Mouse (Mus musculus): ENCODE measurements around the gene Ralgps2.

Ralgps2 gene

DNA sequence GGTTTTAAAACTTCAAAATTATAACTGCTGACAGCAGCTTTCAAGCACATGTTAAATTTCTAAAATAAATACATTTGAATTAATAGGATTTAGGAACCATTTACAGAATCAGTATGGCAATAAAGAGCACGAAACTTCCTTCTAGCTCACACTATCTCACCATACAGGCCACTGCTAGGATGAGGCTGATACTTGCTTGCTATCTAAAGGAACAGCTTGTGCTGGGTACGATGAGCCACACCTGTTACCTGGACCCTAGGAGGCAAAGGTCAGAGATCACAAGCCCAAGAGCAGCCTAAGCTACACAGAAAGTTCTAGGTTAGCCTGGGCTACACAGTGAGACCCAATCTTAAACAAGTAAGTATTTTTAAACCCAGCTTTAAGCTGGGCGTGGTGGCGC is 30.2 kb downstream of the Ralgps2 start:
- no peaks in the 10 kb centered on the region for H3K27me3 ChIP-seq (ENCODE audit: insufficient read depth, low read length)
- no peak for TF ChIP-seq NANOG (IDR thresholded peaks at IDR 0.05; ENCODE audit: borderline replicate concordance, low read length)
- no peak for TF ChIP-seq POU5F1 (IDR thresholded peaks at IDR 0.05; ENCODE audit: borderline replicate concordance, low read length)
- no peak for TF ChIP-seq CTCF (conservative IDR thresholded peaks at IDR 0.05; ENCODE audit: low read length)
- H3K4me1 ChIP-seq (replicated peaks; ENCODE audit: low read depth, low read length) = 0 out of 2 replicates have a peak, but pooled peaks cover 2% of the 10 kb centered on the region

DNA sequence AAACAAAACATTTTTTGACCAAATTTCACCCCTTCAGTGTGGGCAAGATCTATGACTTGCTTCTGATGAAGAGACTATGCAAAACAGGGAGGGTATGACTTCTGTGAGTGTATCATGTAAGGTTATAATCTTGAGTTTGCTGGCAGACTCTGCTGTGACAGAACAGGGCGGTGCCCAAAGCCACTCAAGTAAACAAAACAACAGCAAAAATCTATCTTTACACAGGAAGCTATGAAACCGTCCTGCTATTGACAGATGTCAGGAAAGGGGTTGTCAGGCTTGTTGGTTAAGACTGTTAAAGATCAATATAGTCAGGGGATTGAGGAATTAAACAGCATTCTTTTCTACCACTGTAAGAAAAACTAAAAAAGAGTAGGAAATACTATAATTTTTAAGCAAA is 33.8 kb downstream of the Ralgps2 start:
- no peaks in the 10 kb centered on the region for H3K9me3 ChIP-seq (ENCODE audit: low read length)
- H3K4me1 ChIP-seq (replicated peaks; ENCODE audit: low read depth, low read length) = 0 out of 2 replicates have a peak, but pooled peaks cover 2% of the 10 kb centered on the region
- H3K36me3 ChIP-seq (ENCODE audit: insufficient read depth, low read length) = peaks cover 29% of the 10 kb centered on the region
- TF ChIP-seq NANOG (IDR thresholded peaks at IDR 0.05; ENCODE audit: borderline replicate concordance, low read length) (no peak), CTCF (conservative IDR thresholded peaks at IDR 0.05; ENCODE audit: low read length) (no peak), POU5F1 (IDR thresholded peaks at IDR 0.05; ENCODE audit: borderline replicate concordance, low read length) (no peak)
- H3K4me3 ChIP-seq (replicated peaks; ENCODE audit: low read length) = no peak overlapping the region
- no peaks in the 10 kb centered on the region for H3K27me3 ChIP-seq (ENCODE audit: insufficient read depth, low read length)

More for the DNA sequence above, 30.2 kb downstream of the Ralgps2 start:
- Histone ChIP-seq H3K4me3 (replicated peaks; ENCODE audit: low read length) (no peak overlapping the region), H3K9me3 (ENCODE audit: low read length) (no peaks in the 10 kb centered on the region), H3K36me3 (ENCODE audit: insufficient read depth, low read length) (peaks cover 20% of the 10 kb centered on the region)

DNA sequence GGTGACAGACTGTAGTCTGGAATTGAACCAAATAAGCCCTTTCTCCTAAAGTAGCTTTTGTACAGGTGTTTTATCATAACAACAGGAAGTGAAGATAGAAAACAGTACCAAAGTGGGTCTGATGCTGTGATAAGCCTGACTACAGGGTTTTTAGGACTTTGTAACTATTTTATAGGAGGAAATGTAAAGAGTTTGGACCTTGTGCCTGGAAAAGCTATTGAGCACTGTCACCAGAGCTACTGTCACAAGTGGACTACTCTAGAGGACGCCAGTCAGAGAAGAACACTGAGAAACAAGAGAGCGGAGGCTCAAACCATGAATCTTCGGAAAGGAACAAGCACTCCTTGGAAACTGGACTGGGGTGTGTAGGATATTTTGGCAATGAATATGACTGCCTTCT is 35.5 kb downstream of the Ralgps2 start:
- Histone ChIP-seq H3K36me3 (ENCODE audit: insufficient read depth, low read length) (peaks cover 40% of the 10 kb centered on the region), H3K9me3 (ENCODE audit: low read length) (no peaks in the 10 kb centered on the region), H3K4me3 (replicated peaks; ENCODE audit: low read length) (no peak overlapping the region), H3K4me1 (replicated peaks; ENCODE audit: low read depth, low read length) (no peaks in the 10 kb centered on the region), H3K27me3 (ENCODE audit: insufficient read depth, low read length) (no peaks in the 10 kb centered on the region)
- TF ChIP-seq NANOG (IDR thresholded peaks at IDR 0.05; ENCODE audit: borderline replicate concordance, low read length) (no peak), CTCF (conservative IDR thresholded peaks at IDR 0.05; ENCODE audit: low read length) (no peak), POU5F1 (IDR thresholded peaks at IDR 0.05; ENCODE audit: borderline replicate concordance, low read length) (no peak)

DNA sequence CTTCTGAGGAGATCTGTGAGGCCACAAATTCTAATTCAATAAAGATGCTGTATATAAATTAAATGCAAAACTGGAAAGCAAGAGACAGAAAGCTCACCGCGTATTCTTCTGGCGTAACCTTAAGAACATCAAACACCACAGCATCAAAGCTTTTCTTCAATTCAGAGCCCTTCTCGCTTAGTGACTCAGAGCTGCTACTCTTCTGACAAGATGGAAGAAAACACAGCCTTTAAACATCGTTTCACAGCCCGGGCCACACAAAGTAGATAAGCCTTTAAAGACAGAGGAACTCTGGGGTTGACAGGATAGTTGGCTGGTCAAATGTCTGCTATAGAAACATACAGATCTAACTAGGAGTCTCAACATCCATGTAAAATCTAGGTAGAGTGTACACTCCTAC is 37.7 kb downstream of the Ralgps2 start:
- H3K36me3 ChIP-seq (ENCODE audit: insufficient read depth, low read length) = peaks cover 45% of the 10 kb centered on the region
- no peak overlapping the region for H3K4me3 ChIP-seq (replicated peaks; ENCODE audit: low read length)
- no peaks in the 10 kb centered on the region for H3K27me3 ChIP-seq (ENCODE audit: insufficient read depth, low read length)
- no peaks in the 10 kb centered on the region for H3K4me1 ChIP-seq (replicated peaks; ENCODE audit: low read depth, low read length)
- H3K9me3 ChIP-seq (ENCODE audit: low read length) = no peaks in the 10 kb centered on the region
- TF ChIP-seq POU5F1 (IDR thresholded peaks at IDR 0.05; ENCODE audit: borderline replicate concordance, low read length) (no peak), CTCF (conservative IDR thresholded peaks at IDR 0.05; ENCODE audit: low read length) (no peak), NANOG (IDR thresholded peaks at IDR 0.05; ENCODE audit: borderline replicate concordance, low read length) (no peak)

DNA sequence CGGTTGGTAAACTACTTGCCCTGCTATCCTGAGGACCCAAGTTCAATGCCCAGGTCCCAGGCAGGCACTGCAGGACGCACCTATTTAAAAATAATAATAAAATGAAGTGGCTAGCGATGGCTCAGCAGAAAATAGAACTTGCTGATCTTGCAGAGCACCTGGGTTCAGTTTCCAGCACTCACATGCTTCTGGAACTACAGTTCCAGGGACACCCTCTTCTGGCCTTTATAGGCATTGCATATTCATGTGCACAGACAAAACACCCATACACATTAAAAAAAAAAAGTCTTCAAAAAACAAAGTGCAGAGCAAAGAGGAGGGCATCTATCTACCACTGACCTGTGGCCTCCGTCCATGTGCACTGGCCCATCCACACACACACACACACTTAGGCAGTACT is 47.9 kb downstream of the Ralgps2 start:
- TF ChIP-seq CTCF (conservative IDR thresholded peaks at IDR 0.05; ENCODE audit: low read length) (0 out of 2 replicates have a peak, but pooled peaks have one; percentile 23), NANOG (IDR thresholded peaks at IDR 0.05; ENCODE audit: borderline replicate concordance, low read length) (no peak)
- no peak overlapping the region for H3K4me3 ChIP-seq (replicated peaks; ENCODE audit: low read length)
- no peaks in the 10 kb centered on the region for H3K4me1 ChIP-seq (replicated peaks; ENCODE audit: low read depth, low read length)
- peaks cover 16% of the 10 kb centered on the region for H3K36me3 ChIP-seq (ENCODE audit: insufficient read depth, low read length)
- H3K27me3 ChIP-seq (ENCODE audit: insufficient read depth, low read length) = no peaks in the 10 kb centered on the region
- no peaks in the 10 kb centered on the region for H3K9me3 ChIP-seq (ENCODE audit: low read length)

DNA sequence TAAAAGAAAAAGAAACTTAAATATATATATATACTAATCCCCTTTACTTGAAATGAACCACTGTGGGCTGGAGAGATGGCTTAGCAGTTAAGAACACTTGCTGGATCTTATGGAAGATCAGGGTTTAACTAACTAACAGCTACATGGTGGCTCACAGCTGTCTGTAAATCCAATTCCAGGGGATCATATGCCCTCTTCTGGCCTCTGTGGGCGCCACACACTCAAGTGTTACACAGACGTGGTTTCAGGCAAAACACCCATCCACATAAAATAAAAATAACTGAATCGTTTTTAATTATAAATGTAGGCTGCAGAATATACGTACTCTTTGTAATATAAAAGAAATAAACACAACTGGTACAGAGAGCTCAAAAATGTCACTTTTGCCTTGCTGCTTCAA is 50.6 kb downstream of the Ralgps2 start:
- no peaks in the 10 kb centered on the region for H3K9me3 ChIP-seq (ENCODE audit: low read length)
- H3K4me1 ChIP-seq (replicated peaks; ENCODE audit: low read depth, low read length) = no peaks in the 10 kb centered on the region
- TF ChIP-seq POU5F1 (IDR thresholded peaks at IDR 0.05; ENCODE audit: borderline replicate concordance, low read length) (no peak), CTCF (conservative IDR thresholded peaks at IDR 0.05; ENCODE audit: low read length) (no peak), NANOG (IDR thresholded peaks at IDR 0.05; ENCODE audit: borderline replicate concordance, low read length) (no peak)
- H3K27me3 ChIP-seq (ENCODE audit: insufficient read depth, low read length) = no peaks in the 10 kb centered on the region
- H3K4me3 ChIP-seq (replicated peaks; ENCODE audit: low read length) = no peak overlapping the region
- peaks cover 35% of the 10 kb centered on the region for H3K36me3 ChIP-seq (ENCODE audit: insufficient read depth, low read length)

DNA sequence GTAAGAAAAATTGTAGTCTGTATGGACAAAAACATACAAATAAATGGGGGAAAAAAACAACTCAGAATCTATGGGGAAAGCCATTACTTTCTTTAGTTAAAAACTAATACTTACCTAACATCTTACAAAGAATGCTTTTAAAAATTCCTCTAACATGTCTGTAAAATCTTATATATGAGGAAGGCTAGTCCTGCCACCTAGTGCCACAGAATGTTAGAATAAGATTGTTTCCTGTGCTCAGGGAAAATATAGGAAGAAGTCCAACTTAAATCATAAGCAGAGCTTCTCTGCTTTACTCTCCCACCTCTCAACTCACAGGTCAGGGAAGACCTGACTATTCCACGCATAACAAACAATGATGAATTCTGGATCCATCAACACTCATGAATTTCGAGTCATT is 53.5 kb downstream of the Ralgps2 start:
- Histone ChIP-seq H3K9me3 (ENCODE audit: low read length) (peaks cover 14% of the 10 kb centered on the region), H3K4me3 (replicated peaks; ENCODE audit: low read length) (no peak overlapping the region), H3K27me3 (ENCODE audit: insufficient read depth, low read length) (no peaks in the 10 kb centered on the region), H3K36me3 (ENCODE audit: insufficient read depth, low read length) (peaks cover 58% of the 10 kb centered on the region), H3K4me1 (replicated peaks; ENCODE audit: low read depth, low read length) (no peaks in the 10 kb centered on the region)
- TF ChIP-seq POU5F1 (IDR thresholded peaks at IDR 0.05; ENCODE audit: borderline replicate concordance, low read length) (no peak), NANOG (IDR thresholded peaks at IDR 0.05; ENCODE audit: borderline replicate concordance, low read length) (no peak), CTCF (conservative IDR thresholded peaks at IDR 0.05; ENCODE audit: low read length) (no peak)

DNA sequence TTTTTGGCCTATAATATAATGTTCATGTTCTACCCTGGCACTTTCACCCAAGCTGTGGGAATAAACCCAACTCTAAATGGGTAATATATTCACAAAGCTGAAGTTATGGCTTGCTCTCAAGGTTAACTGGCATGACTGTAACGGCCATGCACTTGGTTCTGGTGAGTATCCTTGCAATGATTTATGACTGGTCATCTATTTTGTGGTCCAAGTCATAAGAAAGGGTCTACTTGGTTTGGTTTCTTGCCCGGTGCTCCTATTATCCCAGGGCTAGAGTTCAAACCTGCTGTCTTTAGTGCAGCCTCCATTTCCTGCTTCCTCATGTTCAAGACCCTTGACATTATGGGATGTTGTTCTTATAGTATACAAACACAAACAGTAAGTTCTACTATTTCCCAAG is 54.6 kb downstream of the Ralgps2 start:
- Histone ChIP-seq H3K4me1 (replicated peaks; ENCODE audit: low read depth, low read length) (no peaks in the 10 kb centered on the region), H3K9me3 (ENCODE audit: low read length) (peaks cover 14% of the 10 kb centered on the region), H3K36me3 (ENCODE audit: insufficient read depth, low read length) (peaks cover 58% of the 10 kb centered on the region), H3K27me3 (ENCODE audit: insufficient read depth, low read length) (no peaks in the 10 kb centered on the region), H3K4me3 (replicated peaks; ENCODE audit: low read length) (no peak overlapping the region)
- TF ChIP-seq NANOG (IDR thresholded peaks at IDR 0.05; ENCODE audit: borderline replicate concordance, low read length) (no peak), POU5F1 (IDR thresholded peaks at IDR 0.05; ENCODE audit: borderline replicate concordance, low read length) (no peak), CTCF (conservative IDR thresholded peaks at IDR 0.05; ENCODE audit: low read length) (no peak)

DNA sequence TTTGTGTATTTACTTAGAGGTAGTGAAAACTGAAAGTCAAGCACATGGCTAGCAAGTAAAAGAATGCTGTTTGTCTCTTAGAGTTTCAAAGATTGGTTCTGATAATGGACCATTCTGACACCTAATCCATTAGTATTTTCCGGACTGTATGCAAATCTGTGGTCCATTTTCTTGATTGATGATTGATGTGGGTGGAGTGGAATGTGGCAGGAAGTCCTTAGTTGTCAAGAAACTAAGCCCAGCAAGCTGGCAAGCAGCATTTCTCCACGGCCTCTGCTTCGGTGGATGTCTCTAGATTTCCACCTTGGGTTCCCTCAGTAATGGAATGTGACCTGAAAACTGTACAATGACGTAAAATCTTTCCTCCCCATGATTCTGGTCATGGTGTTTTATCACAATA is 68.8 kb downstream of the Ralgps2 start:
- Histone ChIP-seq H3K9me3 (ENCODE audit: low read length) (no peaks in the 10 kb centered on the region), H3K27me3 (ENCODE audit: insufficient read depth, low read length) (no peaks in the 10 kb centered on the region), H3K4me3 (replicated peaks; ENCODE audit: low read length) (no peak overlapping the region), H3K36me3 (ENCODE audit: insufficient read depth, low read length) (peaks cover 35% of the 10 kb centered on the region), H3K4me1 (replicated peaks; ENCODE audit: low read depth, low read length) (no peaks in the 10 kb centered on the region)
- no peak for TF ChIP-seq POU5F1 (IDR thresholded peaks at IDR 0.05; ENCODE audit: borderline replicate concordance, low read length)
- TF ChIP-seq CTCF (conservative IDR thresholded peaks at IDR 0.05; ENCODE audit: low read length) = no peak
- no peak for TF ChIP-seq NANOG (IDR thresholded peaks at IDR 0.05; ENCODE audit: borderline replicate concordance, low read length)
